Comparison of ENCODE assay signal across 8 mouse cellular contexts in the genomic region with DNA sequence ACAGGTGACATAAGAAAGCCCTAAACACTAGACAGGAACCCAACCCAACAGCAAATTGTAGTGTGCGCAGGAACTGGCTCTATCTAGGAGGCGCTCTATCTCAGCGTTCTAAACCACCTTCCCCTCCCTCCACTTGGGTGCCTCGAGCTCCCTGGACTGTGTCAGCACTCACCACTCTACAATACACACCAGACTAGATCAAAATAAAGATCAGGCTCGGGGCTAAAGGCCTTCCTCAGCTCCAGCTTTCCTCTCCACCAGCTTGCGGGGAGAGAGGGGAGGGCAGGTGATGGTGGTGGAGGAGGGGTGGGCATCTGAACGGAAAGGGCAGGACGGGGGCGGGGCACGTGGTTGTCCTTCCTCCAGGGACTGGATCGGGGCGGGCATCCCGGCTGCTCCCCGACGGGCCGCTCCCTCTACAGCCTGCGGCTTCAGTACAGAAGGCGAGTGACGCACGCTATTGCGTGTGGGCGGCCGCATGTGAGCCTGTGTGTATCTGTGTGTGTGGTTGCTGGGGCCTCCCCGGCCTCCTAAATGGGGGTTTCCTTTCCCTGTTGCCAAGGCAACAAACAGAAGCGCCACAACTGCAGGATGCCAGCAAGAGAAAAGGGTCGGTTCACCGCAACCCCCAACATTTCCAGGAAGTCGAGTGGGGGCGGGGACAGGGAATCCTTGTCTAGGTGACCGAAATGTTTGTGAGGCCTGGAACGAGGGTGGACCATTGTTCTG. TPM values are rescaled to one million over a fixed set of nuclear protein-coding genes. Genes with fewer than 3 reads are reported as not detected.
DNase-seq lines count a peak whose midpoint lies in the region; ATAC-seq and TF ChIP-seq lines count a peak whose summit lies in the region.

Gene Lmna, minus strand, starts transcription at position 265 of the 729 bp plus-strand sequence.

- peak; percentile 90 for ATAC-seq in embryonic facial prominence, embryonic 13.5 days (ENCODE audit: insufficient number of reproducible peaks, insufficient read depth, low FRiP score, low TSS enrichment, low read depth)
- peak; percentile 98 for ATAC-seq in midbrain, embryonic 12.5 days (ENCODE audit: low FRiP score, low read depth)

- peak; percentile 97 for DNase-seq in 3134 (ENCODE audit: extremely low read depth, insufficient read length, low spot score)
- DNase-seq in adrenal gland, postnatal 36 days, result peak; percentile 98 to 99
- DNase-seq in heart, adult 18-20 months, result peak; percentile 93 to 96
- DNase-seq in kidney, adult 18-20 months, result peak; percentile 92
- peak; percentile 96 for DNase-seq in limb, embryonic 10.5 days (ENCODE audit: low spot score)

- peaks cover 83% of the 10 kb centered on the region for H3K4me1 ChIP-seq in embryonic facial prominence, embryonic 13.5 days
- peaks cover 69% of the 10 kb centered on the region for H3K4me1 ChIP-seq in limb, embryonic 10.5 days
- peaks cover 41% of the 10 kb centered on the region for H3K4me1 ChIP-seq in midbrain, embryonic 12.5 days
- peaks cover 44% of the 10 kb centered on the region for H3K4me1 ChIP-seq in small intestine, adult 2 months (ENCODE audit: control insufficient read depth, insufficient read depth, insufficient read length, low read length)

- 2% methylated on average over 31 of the region's 31 CpGs for WGBS in embryonic facial prominence, embryonic 13.5 days
- WGBS in limb, embryonic 10.5 days, result 1% methylated on average over 31 of the region's 31 CpGs
- WGBS in midbrain, embryonic 12.5 days, result 3% methylated on average over 31 of the region's 31 CpGs
- WGBS in small intestine, adult 2 months, result under 1% methylated on average over 31 of the region's 31 CpGs

- H3K9ac ChIP-seq in embryonic facial prominence, embryonic 13.5 days, result peak within 1 kb of the TSS; percentile 63
- peak within 1 kb of the TSS; percentile 40 for H3K9ac ChIP-seq in midbrain, embryonic 12.5 days (replicated peaks)

- TF ChIP-seq POLR2A in small intestine, adult 2 months (IDR thresholded peaks at IDR 0.05; ENCODE audit: low read depth, low read length), result peak; percentile 60

- TF ChIP-seq CTCF in small intestine, adult 2 months (IDR thresholded peaks at IDR 0.05; ENCODE audit: extremely low read depth, insufficient read length, insufficient replicate concordance, low read depth, low read length), result peak; percentile 79; the same call in 1 of the 2 replicates

- H3K27ac ChIP-seq in embryonic facial prominence, embryonic 13.5 days, result peak within 1 kb of the TSS; percentile 91
- peak within 1 kb of the TSS; percentile 91 for H3K27ac ChIP-seq in limb, embryonic 10.5 days
- H3K27ac ChIP-seq in midbrain, embryonic 12.5 days (replicated peaks), result peak within 1 kb of the TSS; percentile 87
- peak within 1 kb of the TSS; percentile 95 for H3K27ac ChIP-seq in small intestine, adult 2 months (ENCODE audit: insufficient read depth, low read depth, low read length)

- no peaks in the 10 kb centered on the region for H3K36me3 ChIP-seq in embryonic facial prominence, embryonic 13.5 days
- no peaks in the 10 kb centered on the region for H3K36me3 ChIP-seq in limb, embryonic 10.5 days
- no peaks in the 10 kb centered on the region for H3K36me3 ChIP-seq in midbrain, embryonic 12.5 days
- no peaks in the 10 kb centered on the region for H3K36me3 ChIP-seq in small intestine, adult 2 months (ENCODE audit: control insufficient read depth, insufficient read depth, low read length)

- H3K4me3 ChIP-seq in embryonic facial prominence, embryonic 13.5 days, result peak within 1 kb of the TSS; percentile 33
- H3K4me3 ChIP-seq in limb, embryonic 10.5 days, result peak within 1 kb of the TSS; percentile 50
- H3K4me3 ChIP-seq in midbrain, embryonic 12.5 days, result peak within 1 kb of the TSS; percentile 35
- peak within 1 kb of the TSS; percentile 64 for H3K4me3 ChIP-seq in small intestine, adult 2 months (ENCODE audit: low read depth, low read length)

- no peaks in the 10 kb centered on the region for H3K27me3 ChIP-seq in embryonic facial prominence, embryonic 13.5 days
- H3K27me3 ChIP-seq in limb, embryonic 10.5 days (ENCODE audit: low read depth, poor library complexity, severe bottlenecking), result 0 out of 2 replicates have a peak, but pooled peaks cover 1% of the 10 kb centered on the region
- H3K27me3 ChIP-seq in midbrain, embryonic 12.5 days, result peaks cover 16% of the 10 kb centered on the region
- no peaks in the 10 kb centered on the region for H3K27me3 ChIP-seq in small intestine, adult 2 months (ENCODE audit: control insufficient read depth, insufficient read depth, low read length)

- H3K9me3 ChIP-seq in embryonic facial prominence, embryonic 13.5 days, result no peaks in the 10 kb centered on the region
- no peaks in the 10 kb centered on the region for H3K9me3 ChIP-seq in limb, embryonic 10.5 days (replicated peaks)
- H3K9me3 ChIP-seq in midbrain, embryonic 12.5 days, result no peaks in the 10 kb centered on the region

- H3K4me2 ChIP-seq in embryonic facial prominence, embryonic 13.5 days, result peak within 1 kb of the TSS; percentile 59
- H3K4me2 ChIP-seq in midbrain, embryonic 12.5 days (replicated peaks), result peak within 1 kb of the TSS; percentile 56

RNA-seq across cellular contexts. Expression of gene Lmna, which starts in this region (rescaled TPM):
- total RNA-seq in adrenal gland, postnatal 36 days (2021), result 100 to 1,000 TPM; 109 to 141 TPM
- polyA plus RNA-seq in embryonic facial prominence, embryonic 13.5 days (2015; fragmentation: Nextera tagmentation; extraction: Ambion mirVana), result 311 and 321 TPM in 2 replicates
- 100 to 1,000 TPM; 113 to 129 TPM for total RNA-seq in heart, adult 18-20 months (2021)
- polyA plus RNA-seq in limb, embryonic 10.5 days (2016; fragmentation: Nextera tagmentation; extraction: Ambion mirVana), result 9.2 and 14.5 TPM in 2 replicates
- 34.3 and 42.8 TPM in 2 replicates for polyA plus RNA-seq in midbrain, embryonic 12.5 days (2016; fragmentation: Nextera tagmentation; extraction: Ambion mirVana)
- polyA plus RNA-seq in small intestine, adult 2 months (2012; rRNA removed), result 209 and 353 TPM in 2 replicates

Comparison
In these comparisons a context has a peak if more than half of its experiments do, and no peak if none do; other contexts are left out.
1. Peak in every context shown above with its lines: DNase-seq, ATAC-seq, H3K4me3 ChIP-seq and H3K27ac ChIP-seq.